Mouse (Mus musculus) liver, embryonic 14.5 days (tissue): ENCODE measurements at regions not wholly inside any gene's neighbourhood (a gene's known extent, or its start where the extent isn't known, plus 50 kb on each side); places are given as distances from the start of the nearest gene placed in this dataset.
"Not testable (repeated sequence)": the region's sequence is repeated elsewhere in the genome, so short reads cannot be mapped to it uniquely, and the experiment has no call there.

Experiments
- ATAC-seq: fragments of 200-750 bp; cut with Nextera tagmentation; 2 replicates; pipeline ENCODE4 v1.8.0; 2017; ENCODE audit warnings: moderate number of reproducible peaks, mild to moderate bottlenecking, moderate library complexity; ENCODE audit not compliant: insufficient read depth
- DNase-seq, 3 experiments: peaks; one replicate each; pipeline ENCODE4 v3.0.0-alpha.2; 2012 to 2013; ENCODE audit warnings: low read depth in 3 of 3, low spot score in 3 of 3
- H3K27ac ChIP-seq: fragments of 300-500 bp; sonication (generic); 2 replicates; pipeline ENCODE4 v1.5.1; 2014; ENCODE audit warnings: moderate library complexity, mild to moderate bottlenecking, control low read depth, inconsistent platforms
- H3K27me3 ChIP-seq: fragments of 300-500 bp; sonication (generic); 2 replicates; pipeline ENCODE4 v1.6.1; 2014; ENCODE audit warnings: mild to moderate bottlenecking, low read length, moderate library complexity; ENCODE audit not compliant: control insufficient read depth, insufficient read depth
- H3K36me3 ChIP-seq: fragments of 300-500 bp; sonication (generic); replicated peaks from 2 replicates; pipeline ENCODE4 v1.6.1; 2014; ENCODE audit warnings: low read depth; ENCODE audit not compliant: control insufficient read depth, insufficient read depth
- H3K4me1 ChIP-seq, 2 experiments: fragments of 200-500 bp in 1 of 2; fragments of 300-500 bp in 1 of 2; sonication (generic) in 1 of 2; replicated peaks; 2 replicates each; pipeline ENCODE4 v1.6.1; 2012 to 2014; ENCODE audit warnings: antibody characterized with exemption in 1 of 2, inconsistent platforms in 1 of 2, low read length in 1 of 2; ENCODE audit not compliant: control insufficient read depth in 2 of 2, insufficient read depth in 2 of 2
- H3K4me2 ChIP-seq: fragments of 300-500 bp; sonication (generic); 2 replicates; pipeline ENCODE4 v1.6.1; 2014; ENCODE audit warnings: low read depth, mild to moderate bottlenecking, control low read depth, moderate library complexity
- H3K4me3 ChIP-seq, 2 experiments: fragments of 200-500 bp in 1 of 2; fragments of 300-500 bp in 1 of 2; sonication (generic) in 1 of 2; 2 replicates each; pipeline ENCODE4 v1.5.1; 2012 to 2014; ENCODE audit warnings: low read depth in 2 of 2, low read length in 2 of 2, mild to moderate bottlenecking in 2 of 2, control low read depth in 1 of 2, inconsistent platforms in 1 of 2, moderate library complexity in 1 of 2; ENCODE audit not compliant: insufficient read depth in 1 of 2
- H3K9ac ChIP-seq: fragments of 300-500 bp; sonication (generic); replicated peaks from 2 replicates; pipeline ENCODE4 v1.6.1; 2014; ENCODE audit warnings: mild to moderate bottlenecking, control low read depth, moderate library complexity
- H3K9me3 ChIP-seq: fragments of 300-500 bp; sonication (generic); 2 replicates; pipeline ENCODE4 v1.6.1; 2016; ENCODE audit warnings: low read length, mixed read lengths; ENCODE audit not compliant: control insufficient read depth
- CTCF ChIP-seq: IDR thresholded peaks from 2 replicates; pipeline ENCODE4 v1.5.1; 2016; ENCODE audit warnings: antibody characterized with exemption, low read depth, control low read depth
- EP300 ChIP-seq: IDR thresholded peaks from 2 replicates; pipeline ENCODE4 v1.6.1; 2016; ENCODE audit warnings: antibody characterized with exemption, low read depth
- WGBS: fragments of 180-500 bp; shearing (Covaris S2); extraction: QIAGEN DNeasy Blood & Tissue Kit; methylation state at CpG from one replicate; pipeline ENCODE4 v1.1.7; 2014; ENCODE audit not compliant: insufficient replicate concordance; 5-methylcytosine and 5-hydroxymethylcytosine counted together

GRCm38 (mm10) chr5:13847571-13847970 lies 56.2 kb downstream of the Speer3 start:
- Histone ChIP-seq H3K9me3 (no peaks in the 10 kb centered on the region), H3K27ac (no peak overlapping the region), H3K4me1 (no peaks in the 10 kb centered on the region), H3K27me3 (no peaks in the 10 kb centered on the region), H3K4me3 (no peak overlapping the region), H3K4me2 (no peak overlapping the region), H3K36me3 (no peaks in the 10 kb centered on the region), H3K9ac (no peak overlapping the region)
- no peak for ATAC-seq
- 7% methylated on average over 1 of the region's 1 CpGs for WGBS
- no peak for DNase-seq
- TF ChIP-seq CTCF (no peak), EP300 (no peak)

DNA sequence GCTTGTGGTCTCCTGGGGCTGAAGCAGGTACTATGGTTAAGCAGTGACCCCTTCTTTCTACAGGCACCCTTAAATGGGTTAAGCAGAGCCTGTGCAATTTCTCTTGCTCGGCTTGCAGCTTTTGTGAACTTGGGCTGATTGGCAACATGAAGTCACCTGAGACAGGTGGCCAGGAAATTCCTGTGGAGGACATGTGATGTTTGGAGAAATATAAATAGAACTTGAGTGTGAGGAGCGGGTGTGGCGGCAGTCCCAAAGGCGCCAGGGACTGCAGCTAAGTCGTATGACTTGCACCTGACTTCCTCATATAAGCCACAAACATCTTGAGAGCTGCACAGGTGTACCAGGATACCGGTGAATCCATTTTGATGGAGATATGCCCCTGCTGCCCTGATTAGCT lies 88.8 kb downstream of the Speer3 start:
- H3K4me1 ChIP-seq, H3K9me3 ChIP-seq, H3K36me3 ChIP-seq, H3K9ac ChIP-seq, H3K4me3 ChIP-seq, ATAC-seq, DNase-seq, H3K4me2 ChIP-seq, H3K27ac ChIP-seq, H3K27me3 ChIP-seq: not testable (repeated sequence)
- WGBS, result 68% methylated on average over 5 of the region's 6 CpGs

DNA sequence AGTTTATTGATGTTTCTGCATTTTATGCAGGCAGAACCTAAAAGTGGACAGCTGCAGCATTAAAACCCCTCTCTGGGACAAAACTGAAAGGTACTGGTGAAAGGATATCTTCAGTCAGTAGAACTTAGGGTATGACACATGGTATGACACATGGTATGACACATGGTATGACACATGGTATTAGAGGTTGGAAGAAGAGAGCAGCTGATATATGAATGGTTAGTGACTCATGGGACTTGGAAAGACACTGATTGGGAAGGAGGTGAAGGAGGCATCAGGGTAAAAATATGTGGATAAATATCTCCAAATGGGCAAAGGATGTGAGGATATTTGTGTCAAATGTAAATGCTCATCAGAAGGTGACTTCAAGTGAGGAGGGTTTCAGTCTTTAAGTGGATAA lies 97.0 kb downstream of the Speer3 start:
- Histone ChIP-seq H3K36me3 (no peaks in the 10 kb centered on the region), H3K27ac (no peak overlapping the region), H3K4me2 (no peak overlapping the region), H3K4me1 (no peaks in the 10 kb centered on the region), H3K9me3 (no peaks in the 10 kb centered on the region), H3K9ac (no peak overlapping the region), H3K27me3 (no peaks in the 10 kb centered on the region), H3K4me3 (no peak overlapping the region)
- ATAC-seq (no peak), DNase-seq (no peak)
- TF ChIP-seq EP300 (no peak), CTCF (no peak)

- ATAC-seq (no peak), DNase-seq (no peak)
- no peak overlapping the region for H3K9ac ChIP-seq
- no peaks in the 10 kb centered on the region for H3K36me3 ChIP-seq
- H3K4me1 ChIP-seq, result no peaks in the 10 kb centered on the region
- no peaks in the 10 kb centered on the region for H3K27me3 ChIP-seq
- no peak overlapping the region for H3K27ac ChIP-seq
- no peak overlapping the region for H3K4me3 ChIP-seq
- TF ChIP-seq EP300 (no peak), CTCF (no peak)
- H3K9me3 ChIP-seq, result no peaks in the 10 kb centered on the region
- 41% methylated on average over 3 of the region's 3 CpGs for WGBS
- no peak overlapping the region for H3K4me2 ChIP-seq
Observed at GRCm38 (mm10) chr5:13908257-13908656, 116.8 kb upstream of the Sema3e start.

DNA sequence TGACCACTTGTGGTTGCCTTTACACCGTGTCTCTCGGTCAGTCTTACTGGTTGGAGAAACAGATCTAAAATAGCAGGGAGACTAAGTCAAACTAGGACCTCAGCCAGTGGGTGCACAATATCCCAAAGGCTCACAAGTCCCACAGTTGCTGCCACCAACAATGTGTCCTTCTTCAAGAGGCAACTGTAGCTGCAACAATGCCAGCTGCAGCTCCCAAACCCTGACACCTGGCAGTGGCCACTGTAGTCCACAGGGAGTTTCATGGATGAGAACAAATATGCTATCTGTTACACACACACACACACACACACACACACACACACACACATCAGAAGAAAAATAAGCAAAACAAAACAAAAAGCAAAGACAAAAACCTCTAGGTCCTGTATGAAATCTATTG lies 107.7 kb upstream of the Sema3e start:
- WGBS, result 48% methylated on average over 2 of the region's 2 CpGs
- Histone ChIP-seq H3K4me3 (no peak overlapping the region), H3K27me3 (no peaks in the 10 kb centered on the region), H3K4me1 (no peaks in the 10 kb centered on the region), H3K27ac (no peak overlapping the region), H3K4me2 (no peak overlapping the region), H3K9ac (no peak overlapping the region), H3K36me3 (no peaks in the 10 kb centered on the region), H3K9me3 (no peaks in the 10 kb centered on the region)
- no peak for DNase-seq
- no peak for TF ChIP-seq CTCF
- TF ChIP-seq EP300, result no peak
- ATAC-seq, result no peak

DNA sequence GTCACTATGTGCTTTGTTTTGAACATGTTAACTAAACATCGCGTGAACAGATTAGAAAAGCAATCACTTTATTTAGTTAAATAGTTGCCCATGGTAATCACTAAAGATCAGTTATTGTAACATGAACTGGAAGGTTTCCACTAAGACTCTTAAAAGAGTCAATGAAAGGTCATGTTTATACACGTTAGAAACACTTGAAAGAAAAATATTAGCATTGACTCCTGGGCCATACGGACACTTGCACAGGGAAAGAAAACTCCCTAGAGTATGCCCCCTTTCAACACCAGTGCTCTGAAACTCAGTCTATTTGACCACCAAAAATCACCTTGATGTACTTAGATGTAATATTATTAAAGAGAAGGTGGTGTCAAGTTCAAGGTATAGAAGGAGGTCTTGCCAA lies 102.8 kb upstream of the Sema3e start:
- DNase-seq, result no peak
- Histone ChIP-seq H3K27ac (no peak overlapping the region), H3K4me3 (no peak overlapping the region), H3K4me1 (no peaks in the 10 kb centered on the region), H3K9ac (no peak overlapping the region), H3K36me3 (no peaks in the 10 kb centered on the region), H3K9me3 (no peaks in the 10 kb centered on the region), H3K27me3 (no peaks in the 10 kb centered on the region), H3K4me2 (no peak overlapping the region)
- ATAC-seq, result no peak
- 69% methylated on average over 4 of the region's 4 CpGs for WGBS
- TF ChIP-seq EP300 (no peak), CTCF (no peak)
